Mouse (Mus musculus) intestine, embryonic 15.5 days (tissue): ENCODE measurements around the gene Tmem198. TPM values are rescaled to one million over a fixed set of nuclear protein-coding genes. Genes with fewer than 3 reads are reported as not detected.
A peak's percentile ranks its signal among the peaks of the same experiment; 100 is the strongest.

ENCODE experiments used
- ATAC-seq: fragments of 200-750 bp; cut with Nextera tagmentation; 2 replicates; pipeline ENCODE4 v1.8.0; 2017; ENCODE audit warnings: moderate TSS enrichment, moderate library complexity
- H3K27ac ChIP-seq: fragments of 300-500 bp; sonication (generic); 2 replicates; pipeline ENCODE4 v1.5.1; 2015; ENCODE audit warnings: mild to moderate bottlenecking, inconsistent platforms
- H3K27me3 ChIP-seq: fragments of 300-500 bp; sonication (generic); replicated peaks from 2 replicates; pipeline ENCODE4 v1.6.1; 2015; ENCODE audit warnings: inconsistent platforms
- H3K36me3 ChIP-seq: fragments of 300-500 bp; sonication (generic); 2 replicates; pipeline ENCODE4 v1.6.1; 2015; ENCODE audit warnings: inconsistent platforms
- H3K4me1 ChIP-seq: fragments of 300-500 bp; sonication (generic); replicated peaks from 2 replicates; pipeline ENCODE4 v1.6.1; 2015; ENCODE audit warnings: inconsistent platforms
- H3K4me2 ChIP-seq: fragments of 300-500 bp; sonication (generic); replicated peaks from 2 replicates; pipeline ENCODE4 v1.6.1; 2015; ENCODE audit warnings: mild to moderate bottlenecking, inconsistent platforms
- H3K4me3 ChIP-seq: fragments of 300-500 bp; sonication (generic); replicated peaks from 2 replicates; pipeline ENCODE4 v1.5.1; 2015; ENCODE audit warnings: inconsistent platforms
- H3K9ac ChIP-seq: fragments of 300-500 bp; sonication (generic); 2 replicates; pipeline ENCODE4 v1.6.1; 2015; ENCODE audit warnings: inconsistent platforms
- H3K9me3 ChIP-seq: fragments of 300-500 bp; sonication (generic); 2 replicates; pipeline ENCODE4 v1.6.1; 2016; ENCODE audit warnings: inconsistent platforms
- WGBS: fragments of 180-500 bp; shearing (Covaris S2); methylation state at CpG from one replicate; pipeline ENCODE4 v1.1.7; 2015; 5-methylcytosine and 5-hydroxymethylcytosine counted together
- polyA plus RNA-seq: library from polyadenylated mRNA; unstranded; fragments of >200 nt; fragmentation: Nextera tagmentation; extraction: Ambion mirVana; gene quantifications from 2 replicates; pipeline ENCODE4 v1.2.1, GENCODE M21; 2015

Gene Tmem198
- polyA plus RNA-seq, 1 experiment from 2014 or later = 2.2 TPM

GRCm38 (mm10) chr1:75494878-75495548, 15.7 kb downstream of the Tmem198 start:
- Histone ChIP-seq H3K36me3 (peaks cover 46% of the 10 kb centered on the region), H3K9ac (no peak overlapping the region), H3K27ac (no peak overlapping the region), H3K27me3 (no peaks in the 10 kb centered on the region), H3K9me3 (no peaks in the 10 kb centered on the region), H3K4me3 (no peak overlapping the region), H3K4me2 (no peak overlapping the region), H3K4me1 (no peaks in the 10 kb centered on the region)
- WGBS = 56% methylated on average over 12 of the region's 12 CpGs
- ATAC-seq = peak; percentile 44

GRCm38 (mm10) chr1:75498897-75499296, 19.6 kb downstream of the Tmem198 start:
- Histone ChIP-seq H3K4me3 (no peak overlapping the region), H3K4me2 (no peak overlapping the region), H3K36me3 (peaks cover 50% of the 10 kb centered on the region), H3K9me3 (no peaks in the 10 kb centered on the region), H3K4me1 (peaks cover 7% of the 10 kb centered on the region), H3K9ac (no peak overlapping the region), H3K27ac (no peak overlapping the region), H3K27me3 (no peaks in the 10 kb centered on the region)
- ATAC-seq = no peak
- WGBS = 86% methylated on average over 4 of the region's 4 CpGs

GRCm38 (mm10) chr1:75499441-75499840, 20.1 kb downstream of the Tmem198 start:
- H3K9ac ChIP-seq = no peak overlapping the region
- H3K4me3 ChIP-seq = no peak overlapping the region
- no peak overlapping the region for H3K27ac ChIP-seq
- no peaks in the 10 kb centered on the region for H3K27me3 ChIP-seq
- H3K36me3 ChIP-seq = peaks cover 50% of the 10 kb centered on the region
- no peaks in the 10 kb centered on the region for H3K9me3 ChIP-seq
- WGBS = 77% methylated on average over 7 of the region's 7 CpGs
- no peak overlapping the region for H3K4me2 ChIP-seq
- H3K4me1 ChIP-seq = peaks cover 12% of the 10 kb centered on the region
- no peak for ATAC-seq

- H3K9me3 ChIP-seq = no peaks in the 10 kb centered on the region
- H3K4me2 ChIP-seq = no peak overlapping the region
- H3K4me3 ChIP-seq = no peak overlapping the region
- no peaks in the 10 kb centered on the region for H3K27me3 ChIP-seq
- H3K36me3 ChIP-seq = peaks cover 47% of the 10 kb centered on the region
- H3K27ac ChIP-seq = no peak overlapping the region
- no peak for ATAC-seq
- peaks cover 19% of the 10 kb centered on the region for H3K4me1 ChIP-seq
- H3K9ac ChIP-seq = no peak overlapping the region
- WGBS = 95% methylated on average over 9 of the region's 9 CpGs
Measured at GRCm38 (mm10) chr1:75501905-75502304, 22.6 kb downstream of the Tmem198 start.

GRCm38 (mm10) chr1:75502945-75503650, 23.8 kb downstream of the Tmem198 start:
- no peak overlapping the region for H3K9ac ChIP-seq
- 83% methylated on average over 25 of the region's 25 CpGs for WGBS
- H3K36me3 ChIP-seq = peaks cover 37% of the 10 kb centered on the region
- ATAC-seq = no peak
- H3K4me1 ChIP-seq = peaks cover 29% of the 10 kb centered on the region
- H3K27ac ChIP-seq = no peak overlapping the region
- peak overlapping the region; percentile 80 for H3K4me2 ChIP-seq
- no peaks in the 10 kb centered on the region for H3K9me3 ChIP-seq
- H3K4me3 ChIP-seq = no peak overlapping the region
- no peaks in the 10 kb centered on the region for H3K27me3 ChIP-seq

- Histone ChIP-seq H3K4me1 (peaks cover 29% of the 10 kb centered on the region), H3K27me3 (no peaks in the 10 kb centered on the region), H3K36me3 (peaks cover 32% of the 10 kb centered on the region), H3K9me3 (no peaks in the 10 kb centered on the region), H3K9ac (no peak overlapping the region), H3K27ac (no peak overlapping the region), H3K4me3 (peak overlapping the region; percentile 76; the same call in 1 of the 2 replicates), H3K4me2 (peak overlapping the region; percentile 80)
- whole genome bisulfite sequencing = 69% methylated on average over 23 of the region's 23 CpGs
- ATAC-seq = no peak
Measured at GRCm38 (mm10) chr1:75503651-75503980, 24.3 kb downstream of the Tmem198 start.

- Histone ChIP-seq H3K36me3 (peaks cover 24% of the 10 kb centered on the region), H3K27me3 (no peaks in the 10 kb centered on the region), H3K27ac (no peak overlapping the region), H3K4me2 (peak overlapping the region; percentile 80), H3K4me3 (peak overlapping the region; percentile 76), H3K9me3 (no peaks in the 10 kb centered on the region), H3K9ac (peak overlapping the region; percentile 80), H3K4me1 (peaks cover 32% of the 10 kb centered on the region)
- ATAC-seq = no peak
- WGBS = 56% methylated on average over 9 of the region's 9 CpGs
Measured at GRCm38 (mm10) chr1:75504256-75505045, 25.1 kb downstream of the Tmem198 start.

- peaks cover 40% of the 10 kb centered on the region for H3K4me1 ChIP-seq
- no peaks in the 10 kb centered on the region for H3K9me3 ChIP-seq
- H3K4me3 ChIP-seq = peak overlapping the region; percentile 76
- no peaks in the 10 kb centered on the region for H3K27me3 ChIP-seq
- ATAC-seq = peak; percentile 64
- WGBS = under 1% methylated on average over 84 of the region's 84 CpGs
- peak overlapping the region; percentile 98 for H3K27ac ChIP-seq
- peak overlapping the region; percentile 80 for H3K4me2 ChIP-seq
- H3K36me3 ChIP-seq = peaks cover 17% of the 10 kb centered on the region
- peak overlapping the region; percentile 80 for H3K9ac ChIP-seq
Measured at GRCm38 (mm10) chr1:75505159-75505955, 26.0 kb downstream of the Tmem198 start.

GRCm38 (mm10) chr1:75505956-75506831, 26.9 kb downstream of the Tmem198 start, which contains the start of gene Obsl1:
Obsl1 (minus strand) TSS chr1:75506452.
- H3K4me2 ChIP-seq = peak within 1 kb of the TSS; percentile 80
- H3K36me3 ChIP-seq = peaks cover 15% of the 10 kb centered on the region
- peak within 1 kb of the TSS; percentile 98 for H3K27ac ChIP-seq
- peak within 1 kb of the TSS; percentile 80 for H3K9ac ChIP-seq
- no peaks in the 10 kb centered on the region for H3K9me3 ChIP-seq
- H3K27me3 ChIP-seq = no peaks in the 10 kb centered on the region
- under 1% methylated on average over 60 of the region's 65 CpGs for WGBS
- ATAC-seq = peak; percentile 90
- H3K4me1 ChIP-seq = peaks cover 40% of the 10 kb centered on the region
- peak within 1 kb of the TSS; percentile 76 for H3K4me3 ChIP-seq

- Histone ChIP-seq H3K27me3 (no peaks in the 10 kb centered on the region), H3K36me3 (peaks cover 10% of the 10 kb centered on the region), H3K4me3 (peak within 1 kb of the TSS; percentile 76), H3K9ac (peak within 1 kb of the TSS; percentile 80), H3K27ac (peak within 1 kb of the TSS; percentile 98), H3K4me1 (peaks cover 48% of the 10 kb centered on the region), H3K9me3 (no peaks in the 10 kb centered on the region), H3K4me2 (peak within 1 kb of the TSS; percentile 80)
- WGBS = 56% methylated on average over 10 of the region's 10 CpGs
- no peak for ATAC-seq
Measured at GRCm38 (mm10) chr1:75507006-75507405, 27.7 kb downstream of the Tmem198 start, which contains the start of gene Inha. Inha (plus strand) TSS chr1:75507077.

GRCm38 (mm10) chr1:75509586-75509985, 30.3 kb downstream of the Tmem198 start:
- 64% methylated on average over 20 of the region's 20 CpGs for WGBS

More at GRCm38 (mm10) chr1:75509586-75509985, 30.3 kb downstream of the Tmem198 start:
- peaks cover 34% of the 10 kb centered on the region for H3K4me1 ChIP-seq
- ATAC-seq = no peak
- no peaks in the 10 kb centered on the region for H3K36me3 ChIP-seq
- H3K9me3 ChIP-seq = no peaks in the 10 kb centered on the region
- H3K27ac ChIP-seq = peak overlapping the region; percentile 27; the same call in 1 of the 2 replicates
- H3K4me3 ChIP-seq = no peak overlapping the region
- H3K4me2 ChIP-seq = no peak overlapping the region
- H3K9ac ChIP-seq = no peak overlapping the region
- H3K27me3 ChIP-seq = no peaks in the 10 kb centered on the region
